Mouse (Mus musculus) left cerebral cortex, postnatal 25 days (tissue): ENCODE measurements around the gene Fpr-rs7. TPM values are rescaled to one million over a fixed set of nuclear protein-coding genes. Genes with fewer than 3 reads are reported as not detected.

Source experiments
- DNase-seq, 2 experiments: peaks; one replicate each; pipeline ENCODE4 v3.0.0; 2022; ENCODE audit warnings: low spot score in 2 of 2, mixed read lengths in 1 of 2
- intact Hi-C: fragments of 180-260 bp; cut with DNase I; formaldehyde crosslinking; loops from one replicate; pipeline ENCODE4 v1.15.1; 2025
- total RNA-seq, 2 experiments: library from RNA; stranded (reverse); gene quantifications; 2 replicates each; pipeline ENCODE4 v1.2.3; 2021

Fpr-rs7 gene
- total RNA-seq: not detected

DNA sequence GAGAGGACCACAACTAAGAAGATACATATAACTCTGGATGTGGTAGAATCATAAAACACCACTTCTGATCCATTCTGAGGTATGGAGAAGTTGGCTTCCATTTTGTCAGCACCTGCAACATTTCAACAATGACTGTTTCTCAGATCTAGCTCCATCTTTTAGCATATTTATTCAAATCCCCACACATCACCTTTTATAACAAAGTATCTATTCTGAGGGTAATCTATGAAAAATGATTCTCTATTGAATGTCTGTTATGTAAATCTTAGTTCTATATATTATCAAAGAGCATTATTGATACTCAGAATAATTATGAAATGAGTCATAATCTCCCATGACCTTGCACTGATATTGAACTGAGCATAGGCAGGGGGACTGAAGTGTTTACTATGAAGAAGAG is at the start of gene Fpr-rs7:
TSS of gene Fpr-rs7 (minus strand) at position 101 of the 400 bp plus-strand sequence.
- no peak for DNase-seq
- intact Hi-C loops: no loop called here

- intact Hi-C loops: no loop called here
Measured at GRCm38 (mm10) chr17:20074090-20074489, 39.9 kb downstream of the Fpr-rs7 start.

DNA sequence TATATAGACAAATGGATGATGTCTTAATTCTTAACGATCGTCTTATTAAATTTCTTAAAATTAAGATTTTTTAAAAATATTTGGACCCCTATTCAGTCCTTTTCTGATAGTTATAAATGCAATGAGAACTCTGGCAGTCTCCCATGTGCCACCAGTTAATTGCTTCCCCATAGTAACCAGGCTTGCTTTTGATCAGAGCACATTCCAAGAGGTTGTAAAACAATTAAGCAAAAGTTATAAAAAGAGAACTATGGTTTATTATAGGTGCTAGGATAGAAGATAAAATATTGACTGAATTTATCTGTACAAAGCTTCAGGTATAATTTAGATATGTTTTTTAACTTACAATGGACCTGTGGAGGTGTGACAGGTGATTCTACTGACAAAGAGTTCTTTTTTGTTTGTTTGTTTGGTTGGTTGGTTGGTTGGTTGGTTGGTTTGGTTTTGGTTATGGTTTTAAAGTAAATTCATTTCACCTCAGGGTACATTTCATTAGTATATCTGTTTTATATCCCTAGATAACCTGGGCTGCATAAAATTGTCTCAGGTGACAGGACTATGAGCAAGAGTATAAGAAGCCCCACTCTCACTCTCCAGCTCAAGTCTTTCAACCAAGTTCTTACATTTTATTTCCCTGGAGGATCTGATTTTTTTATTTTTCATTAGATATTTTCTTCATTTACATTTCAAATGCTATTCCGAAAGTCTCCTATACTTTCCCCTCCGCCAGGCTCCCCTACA is 42.2 kb downstream of the Fpr-rs7 start:
- intact Hi-C loops: no loop called here

More at GRCm38 (mm10) chr17:20074090-20074489, 39.9 kb downstream of the Fpr-rs7 start:
- DNase-seq: no peak

More for the DNA sequence above, 42.2 kb downstream of the Fpr-rs7 start:
- DNase-seq: no peak

Other genes starting within 250 kb of the Fpr-rs7 start
- gene Vmn2r104, start 65.9 kb downstream of the Fpr-rs7 start, total RNA-seq: not detected
- gene Fpr-rs6, start 68.9 kb upstream of the Fpr-rs7 start, total RNA-seq: not detected
- not detected for gene Vmn2r105, start 120.8 kb upstream of the Fpr-rs7 start, total RNA-seq
- not detected for gene Vmn2r106, start 171.3 kb upstream of the Fpr-rs7 start, total RNA-seq
- not detected for gene Vmn2r107, start 231.0 kb upstream of the Fpr-rs7 start, total RNA-seq